In genomic region chr9:105078460-105078859, GRCm38 (mm10) we compare ENCODE assay signal across 20 mouse cellular contexts.
"Had no signal": no experiment of that assay in that cellular context is flagged by ENCODE, and none has a peak within 500 bp of the region (broad histone marks: within the 10 kb centered on the region; RNA-seq: fewer than 3 reads in every experiment).

No protein-coding gene starts in this region.

- DNase-seq: cerebellum, adult 8-10 months; cerebellum, adult 9-10 months; cerebellum, adult 9-11 months; cerebellum, postnatal 10 days; cerebellum, postnatal 14 days; cerebellum, postnatal 25 days; cerebellum, postnatal 36 days; embryo, embryonic 11 days; forebrain, postnatal 0 days; gastrocnemius, adult 2 months; gastrocnemius, postnatal 10 days; gastrocnemius, postnatal 14 days; gastrocnemius, postnatal 25 days; gastrocnemius, postnatal 36 days; heart, adult 18-20 months; heart, adult 2 months had no signal

- ATAC-seq: forebrain, embryonic 13.5 days; forebrain, embryonic 14.5 days; forebrain, embryonic 15.5 days; forebrain, embryonic 16.5 days; forebrain, postnatal 0 days had no signal
